Mouse (Mus musculus) heart, postnatal 0 days (tissue): ENCODE results near the gene Plekha1. TPM values are rescaled to one million over a fixed set of nuclear protein-coding genes. Genes with fewer than 3 reads are reported as not detected.

Experiments
- ATAC-seq: fragments of 200-750 bp; cut with Nextera tagmentation; 2 replicates; pipeline ENCODE4 v1.8.0; 2017; ENCODE audit warnings: low read depth, moderate number of reproducible peaks, moderate library complexity; ENCODE audit not compliant: insufficient read depth
- DNase-seq: peaks from one replicate; pipeline ENCODE4 v3.0.0-alpha.2; 2016; ENCODE audit warnings: low spot score
- H3K27ac ChIP-seq: fragments of 300-500 bp; sonication (generic); 2 replicates; pipeline ENCODE4 v1.5.1; 2014; ENCODE audit warnings: low read depth, mild to moderate bottlenecking
- H3K27me3 ChIP-seq: fragments of 300-500 bp; sonication (generic); 2 replicates; pipeline ENCODE4 v1.6.1; 2014; ENCODE audit warnings: low read length, mixed read lengths; ENCODE audit not compliant: control insufficient read depth, insufficient read depth
- H3K36me3 ChIP-seq: fragments of 300-500 bp; sonication (generic); replicated peaks from 2 replicates; pipeline ENCODE4 v1.6.1; 2014; ENCODE audit warnings: low read length, mixed read lengths; ENCODE audit not compliant: control insufficient read depth, insufficient read depth
- H3K4me1 ChIP-seq: fragments of 300-500 bp; sonication (generic); 2 replicates; pipeline ENCODE4 v1.6.1; 2014; ENCODE audit warnings: antibody characterized with exemption; ENCODE audit not compliant: control insufficient read depth, insufficient read depth
- H3K4me2 ChIP-seq: fragments of 300-500 bp; sonication (generic); 2 replicates; pipeline ENCODE4 v1.6.1; 2014; ENCODE audit warnings: low read depth, mild to moderate bottlenecking, low read length, moderate library complexity
- H3K4me3 ChIP-seq: fragments of 300-500 bp; sonication (generic); 2 replicates; pipeline ENCODE4 v1.5.1; 2014; ENCODE audit warnings: low read depth, low read length
- H3K9ac ChIP-seq: fragments of 300-500 bp; sonication (generic); replicated peaks from 2 replicates; pipeline ENCODE4 v1.6.1; 2014; ENCODE audit warnings: low read depth, low read length, mixed read lengths
- H3K9me3 ChIP-seq: fragments of 300-500 bp; sonication (generic); replicated peaks from 2 replicates; pipeline ENCODE4 v1.6.1; 2016; ENCODE audit warnings: low read length; ENCODE audit not compliant: control insufficient read depth
- CTCF ChIP-seq: IDR thresholded peaks from 2 replicates; pipeline ENCODE4 v1.5.1; 2016; ENCODE audit warnings: antibody characterized with exemption, control low read depth, low read depth
- EP300 ChIP-seq: IDR thresholded peaks from 2 replicates; pipeline ENCODE4 v1.6.1; 2016; ENCODE audit warnings: antibody characterized with exemption, low read depth
- WGBS: fragments of 180-500 bp; shearing (Covaris S2); extraction: QIAGEN DNeasy Blood & Tissue Kit; methylation state at CpG from one replicate; pipeline ENCODE4 v1.1.7; 2014; 5-methylcytosine and 5-hydroxymethylcytosine counted together
- polyA plus RNA-seq: library from polyadenylated mRNA; unstranded; fragments of >200 nt; fragmentation: Nextera tagmentation; extraction: Ambion mirVana; gene quantifications from 2 replicates; pipeline ENCODE4 v1.2.1, GENCODE M21; 2015
- total RNA-seq: library from RNA; depleted of rRNA; stranded (reverse); fragments of >200 nt; gene quantifications from 2 replicates; pipeline ENCODE4 v1.2.3, GENCODE M21; 2014; ENCODE audit warnings: low replicate concordance

The Plekha1 gene
- total and polyA plus RNA-seq, 2 experiments from 2014 or later = 43.6 to 60.5 TPM

DNA sequence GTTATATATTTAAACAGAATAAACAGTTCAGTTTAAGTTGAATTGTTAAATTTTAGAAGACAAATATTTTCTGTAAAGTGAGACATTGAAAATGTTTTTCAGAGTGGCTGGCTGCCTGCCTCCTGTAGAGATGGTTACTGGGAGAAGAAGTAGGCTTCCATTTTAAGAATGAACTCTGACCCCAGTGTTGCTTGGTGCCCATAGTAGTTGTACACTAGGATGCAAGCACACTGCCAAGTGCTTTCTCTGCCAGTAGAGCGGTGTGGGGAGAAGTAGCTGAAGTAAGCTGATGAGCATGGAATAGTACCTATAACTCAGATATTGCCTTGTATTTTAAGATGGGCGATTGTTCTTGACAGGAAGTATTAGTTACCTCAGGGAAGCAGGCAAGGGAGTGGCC, 18.6 kb downstream of the Plekha1 start:
- Histone ChIP-seq H3K27me3 (no peaks in the 10 kb centered on the region), H3K9ac (no peak overlapping the region), H3K4me3 (no peak overlapping the region), H3K36me3 (peaks cover 50% of the 10 kb centered on the region), H3K9me3 (no peaks in the 10 kb centered on the region), H3K27ac (no peak overlapping the region), H3K4me2 (no peak overlapping the region), H3K4me1 (peaks cover 7% of the 10 kb centered on the region; the same call in 1 of the 2 replicates)
- TF ChIP-seq CTCF = no peak
- no peak for TF ChIP-seq EP300
- 86% methylated on average over 2 of the region's 2 CpGs for WGBS
- ATAC-seq (no peak), DNase-seq (no peak)

DNA sequence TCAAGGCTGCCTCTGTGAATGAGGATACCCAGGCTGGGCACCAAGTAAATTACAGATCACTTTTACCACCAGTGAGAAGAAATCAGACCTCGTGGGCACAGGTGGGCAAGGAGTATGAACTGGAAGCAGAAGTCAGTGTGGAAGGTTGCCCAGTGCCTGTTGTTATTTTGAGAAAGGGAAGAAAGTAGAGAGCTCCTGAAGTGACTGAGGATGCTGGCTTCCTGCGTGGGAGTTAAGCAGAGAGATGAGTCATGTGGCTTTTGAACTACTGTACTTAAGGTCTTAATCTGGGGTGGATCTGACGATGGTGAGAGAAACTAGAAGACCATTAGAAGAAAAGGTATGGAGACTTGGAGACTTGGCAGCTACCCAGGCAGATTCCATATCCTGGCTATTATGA, 20.7 kb downstream of the Plekha1 start:
- no peaks in the 10 kb centered on the region for H3K9me3 ChIP-seq
- H3K9ac ChIP-seq = no peak overlapping the region
- no peak for ATAC-seq
- peaks cover 46% of the 10 kb centered on the region for H3K36me3 ChIP-seq
- H3K4me1 ChIP-seq = peaks cover 7% of the 10 kb centered on the region; the same call in 1 of the 2 replicates
- no peaks in the 10 kb centered on the region for H3K27me3 ChIP-seq
- WGBS = 50% methylated on average over 3 of the region's 3 CpGs
- no peak overlapping the region; the same call in 1 of the 2 replicates for H3K27ac ChIP-seq
- no peak for DNase-seq
- H3K4me2 ChIP-seq = no peak overlapping the region
- no peak overlapping the region for H3K4me3 ChIP-seq
- TF ChIP-seq EP300 (no peak), CTCF (no peak)

DNA sequence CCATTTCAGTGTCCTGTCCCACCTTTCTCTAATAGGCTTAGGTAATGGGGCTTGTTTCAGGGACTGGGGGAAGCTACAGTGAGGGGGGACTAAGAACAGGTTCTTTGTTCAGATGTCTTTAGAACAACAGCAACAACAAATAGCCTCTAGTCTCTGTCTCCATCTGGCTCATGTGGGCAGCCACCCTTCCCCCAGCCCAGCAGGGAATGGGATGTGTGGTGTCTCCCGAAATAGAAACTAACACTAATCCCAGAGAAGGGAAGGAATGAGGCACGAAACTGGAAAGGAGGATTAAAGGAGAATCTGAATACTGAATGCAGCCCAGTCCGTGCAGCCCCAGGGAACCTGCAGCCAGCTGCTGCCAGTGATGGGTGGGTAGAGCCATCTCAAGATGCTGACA, 22.4 kb downstream of the Plekha1 start:
- peak overlapping the region; percentile 46 for H3K4me2 ChIP-seq
- no peak overlapping the region for H3K4me3 ChIP-seq
- H3K27me3 ChIP-seq = no peaks in the 10 kb centered on the region
- ATAC-seq (peak; percentile 68; the same call in 1 of the 2 replicates), DNase-seq (peak; percentile 46)
- no peak for TF ChIP-seq CTCF
- no peak for TF ChIP-seq EP300
- H3K9me3 ChIP-seq = no peaks in the 10 kb centered on the region
- no peak overlapping the region for H3K9ac ChIP-seq
- 20% methylated on average over 3 of the region's 3 CpGs for WGBS
- H3K36me3 ChIP-seq = peaks cover 53% of the 10 kb centered on the region
- H3K27ac ChIP-seq = peak overlapping the region; percentile 76
- H3K4me1 ChIP-seq = peaks cover 7% of the 10 kb centered on the region; the same call in 1 of the 2 replicates

DNA sequence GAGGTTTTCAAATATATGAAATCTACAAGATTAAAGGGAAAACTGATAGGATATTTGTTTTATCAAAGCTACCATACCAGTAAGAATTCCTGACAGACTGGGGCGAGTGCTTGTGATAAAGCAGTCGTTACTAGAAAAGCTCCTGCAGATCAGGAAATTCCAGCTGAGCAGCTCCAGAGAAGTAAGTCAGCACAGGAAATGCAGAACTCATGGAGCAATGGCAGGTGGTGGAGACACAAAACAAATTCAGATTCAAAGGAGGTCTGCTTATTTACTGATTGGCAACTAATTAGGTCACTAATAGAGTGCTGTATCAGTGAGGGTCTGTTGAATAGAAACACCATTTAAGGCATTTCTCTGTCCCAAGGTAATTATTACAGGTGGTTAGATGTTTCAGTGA, 25.3 kb downstream of the Plekha1 start:
- Histone ChIP-seq H3K9ac (no peak overlapping the region), H3K36me3 (peaks cover 46% of the 10 kb centered on the region), H3K27ac (no peak overlapping the region), H3K4me3 (no peak overlapping the region), H3K9me3 (no peaks in the 10 kb centered on the region), H3K4me2 (no peak overlapping the region), H3K27me3 (no peaks in the 10 kb centered on the region), H3K4me1 (peaks cover 7% of the 10 kb centered on the region; the same call in 1 of the 2 replicates)
- no peak for ATAC-seq
- 13% methylated on average over 2 of the region's 2 CpGs for WGBS
- TF ChIP-seq EP300 = no peak
- no peak for TF ChIP-seq CTCF
- no peak for DNase-seq

DNA sequence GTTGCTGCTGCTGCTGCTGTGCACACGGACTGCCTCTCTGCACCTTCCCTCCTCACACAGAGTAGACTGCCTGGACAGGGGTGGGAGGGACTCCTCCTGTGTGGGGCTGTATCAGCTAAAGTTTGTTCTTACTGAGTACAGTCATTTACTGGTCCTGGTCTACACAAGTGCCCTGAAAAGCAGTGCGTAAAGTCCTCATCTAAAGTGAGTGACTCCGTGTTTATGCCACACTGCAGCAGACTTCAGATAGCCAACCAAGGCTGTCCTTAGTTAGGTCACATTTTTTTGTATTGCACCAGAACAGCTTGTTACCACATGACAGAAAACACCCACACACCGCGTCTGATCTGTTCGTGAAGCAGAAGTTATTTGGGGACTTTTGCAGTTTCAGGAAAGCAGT, 27.4 kb downstream of the Plekha1 start:
- no peaks in the 10 kb centered on the region for H3K27me3 ChIP-seq
- TF ChIP-seq EP300 (no peak), CTCF (no peak)
- H3K4me3 ChIP-seq = no peak overlapping the region
- no peak overlapping the region for H3K27ac ChIP-seq
- H3K4me1 ChIP-seq = 0 out of 2 replicates have a peak, but pooled peaks cover 3% of the 10 kb centered on the region
- DNase-seq (no peak), ATAC-seq (no peak; the same call in 1 of the 2 replicates)
- H3K9ac ChIP-seq = no peak overlapping the region
- H3K4me2 ChIP-seq = no peak overlapping the region
- WGBS = 71% methylated on average over 6 of the region's 6 CpGs
- H3K36me3 ChIP-seq = peaks cover 57% of the 10 kb centered on the region
- no peaks in the 10 kb centered on the region for H3K9me3 ChIP-seq
